Mouse (Mus musculus) limb, embryonic 10.5 days (tissue): Measurements from ENCODE around the gene Gm13305. TPM values are rescaled to one million over a fixed set of nuclear protein-coding genes. Genes with fewer than 3 reads are reported as not detected.
"Not testable (repeated sequence)": the region's sequence is repeated elsewhere in the genome, so short reads cannot be mapped to it uniquely, and the experiment has no call there.

Experiments
- DNase-seq: peaks from one replicate; pipeline ENCODE4 v3.0.0-alpha.2; 2017; ENCODE audit warnings: low spot score
- H3K27ac ChIP-seq: fragments of 300-500 bp; sonication (generic); 2 replicates; pipeline ENCODE4 v1.5.1; 2016; ENCODE audit warnings: mild to moderate bottlenecking
- H3K27me3 ChIP-seq: fragments of 300-500 bp; sonication (generic); 2 replicates; pipeline ENCODE4 v1.6.1; 2016; ENCODE audit warnings: low read depth, mild to moderate bottlenecking; ENCODE audit not compliant: poor library complexity, severe bottlenecking
- H3K36me3 ChIP-seq: fragments of 300-500 bp; sonication (generic); 2 replicates; pipeline ENCODE4 v1.6.1; 2016; ENCODE audit warnings: mild to moderate bottlenecking, moderate library complexity
- H3K4me1 ChIP-seq: fragments of 300-500 bp; sonication (generic); 2 replicates; pipeline ENCODE4 v1.6.1; 2016
- H3K4me3 ChIP-seq: fragments of 300-500 bp; sonication (generic); 2 replicates; pipeline ENCODE4 v1.5.1; 2016; ENCODE audit warnings: mild to moderate bottlenecking, moderate library complexity
- H3K9me3 ChIP-seq: fragments of 300-500 bp; sonication (generic); replicated peaks from 2 replicates; pipeline ENCODE4 v1.6.1; 2016; ENCODE audit warnings: mild to moderate bottlenecking
- WGBS: fragments of 180-500 bp; shearing (Covaris S2); methylation state at CpG from one replicate; pipeline ENCODE4 v1.1.7; 2016; 5-methylcytosine and 5-hydroxymethylcytosine counted together
- polyA plus RNA-seq: library from polyadenylated mRNA; unstranded; fragments of >200 nt; fragmentation: Nextera tagmentation; extraction: Ambion mirVana; gene quantifications from 2 replicates; pipeline ENCODE4 v1.2.1, GENCODE M21; 2016

The Gm13305 gene
- not detected in 2 replicates for polyA plus RNA-seq

GRCm38 (mm10) chr4:42168503-42168902 is at the start of gene Gm13305:
Gm13305 (minus strand) TSS chr4:42168603.
- not testable (repeated sequence) for H3K4me1 ChIP-seq, H3K4me3 ChIP-seq, DNase-seq, H3K9me3 ChIP-seq, H3K27ac ChIP-seq, H3K27me3 ChIP-seq, H3K36me3 ChIP-seq
- WGBS: no CpG with 5 or more reads among the region's 7 CpGs

GRCm38 (mm10) chr4:42184980-42185372 is 16.6 kb upstream of the Gm13305 start:
- H3K36me3 ChIP-seq, H3K9me3 ChIP-seq, H3K27ac ChIP-seq, H3K4me1 ChIP-seq, DNase-seq, H3K27me3 ChIP-seq, H3K4me3 ChIP-seq: not testable (repeated sequence)
- WGBS: no CpG with 5 or more reads among the region's 25 CpGs

DNA sequence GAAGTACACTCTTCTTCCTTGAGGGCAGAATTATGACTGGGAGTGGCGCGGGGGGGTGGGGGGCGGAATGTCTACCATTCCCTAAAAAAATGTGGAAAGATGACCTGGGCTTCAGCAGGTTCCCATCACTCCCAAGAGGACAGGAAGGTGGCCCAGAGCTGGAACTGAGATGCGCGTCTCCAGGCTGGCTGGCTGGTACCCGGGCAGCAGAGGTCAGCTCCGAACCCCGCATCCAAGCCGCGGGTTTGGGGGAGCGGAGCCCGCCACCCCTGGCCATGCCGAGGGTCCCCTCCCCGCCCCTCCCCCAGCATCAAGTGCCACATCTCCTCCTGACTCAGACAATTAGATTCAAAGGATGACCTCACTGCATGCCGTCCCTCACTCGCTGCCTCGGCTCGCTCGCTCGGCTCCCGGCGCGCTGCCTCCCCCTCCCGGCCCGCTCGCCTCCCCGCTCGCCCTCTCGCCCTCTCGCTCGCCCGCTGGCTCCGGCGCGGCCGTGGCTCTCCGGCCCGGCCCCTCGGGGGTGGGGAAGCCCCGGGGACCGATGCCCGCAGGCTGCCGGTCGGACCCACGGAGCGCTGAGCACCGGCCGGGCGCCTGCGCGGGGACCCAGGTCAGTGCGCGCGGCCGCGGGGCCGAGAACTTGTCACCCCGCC is 16.0 kb upstream of the Gm13305 start:
- H3K4me1 ChIP-seq, H3K4me3 ChIP-seq, H3K36me3 ChIP-seq, H3K27me3 ChIP-seq, DNase-seq, H3K27ac ChIP-seq, H3K9me3 ChIP-seq: not testable (repeated sequence)
- no CpG with 5 or more reads among the region's 58 CpGs for WGBS

- DNase-seq, H3K9me3 ChIP-seq, H3K4me1 ChIP-seq, H3K27me3 ChIP-seq, H3K36me3 ChIP-seq, H3K4me3 ChIP-seq, H3K27ac ChIP-seq: not testable (repeated sequence)
- no CpG with 5 or more reads among the region's 31 CpGs for WGBS
Observed at GRCm38 (mm10) chr4:42183234-42184197, 15.1 kb upstream of the Gm13305 start.

DNA sequence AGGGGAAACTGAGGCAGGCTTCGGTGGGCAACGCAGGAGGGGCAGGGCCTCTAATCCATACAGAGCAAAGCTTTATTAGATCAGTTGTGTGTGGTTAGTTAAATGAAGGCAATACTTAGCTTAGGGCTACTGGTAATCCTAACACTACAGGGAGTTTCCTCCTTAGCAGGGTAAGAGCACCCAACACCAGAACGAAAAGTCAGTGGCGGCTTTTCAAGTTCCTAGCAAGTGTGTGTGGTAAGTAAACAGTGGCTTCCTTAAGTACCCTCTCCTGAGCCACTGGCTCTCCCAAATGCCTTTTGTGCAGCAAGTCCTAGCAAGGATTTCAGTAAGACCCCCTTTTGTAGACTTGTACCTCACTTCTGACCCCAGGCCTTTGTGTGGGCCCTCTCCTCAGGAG is 9.8 kb upstream of the Gm13305 start:
- not testable (repeated sequence) for DNase-seq, H3K9me3 ChIP-seq, H3K4me1 ChIP-seq, H3K27me3 ChIP-seq, H3K27ac ChIP-seq, H3K36me3 ChIP-seq, H3K4me3 ChIP-seq
- WGBS: no CpG with 5 or more reads among the region's 4 CpGs

GRCm38 (mm10) chr4:42153136-42153535 is 15.3 kb downstream of the Gm13305 start, which contains the start of gene Gm13306:
Gm13306 (plus strand) TSS chr4:42153436.
- DNase-seq: not testable (repeated sequence)
- no CpG with 5 or more reads among the region's 9 CpGs for WGBS

DNA sequence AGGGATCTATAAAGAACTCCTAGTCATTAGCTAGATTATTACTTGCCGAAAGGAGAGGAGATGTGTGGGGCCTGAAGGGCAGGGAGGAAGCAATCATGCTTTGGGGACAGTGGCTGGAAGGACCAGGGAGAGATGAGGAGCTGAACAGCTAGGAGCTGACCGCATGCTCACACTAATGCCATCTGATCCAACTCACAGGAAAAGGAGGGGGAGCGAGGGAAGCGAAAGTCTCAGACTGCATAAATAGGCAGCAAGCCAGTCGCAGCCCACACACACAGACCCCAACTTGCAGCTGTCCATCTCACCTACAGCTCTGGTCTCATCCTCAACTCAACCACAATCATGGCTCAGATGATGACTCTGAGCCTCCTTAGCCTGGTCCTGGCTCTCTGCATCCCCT is 53.9 kb downstream of the Gm13305 start, which contains the start of gene Gm13304:
TSS of gene Gm13304 (plus strand) at position 301 of the 400 bp plus-strand sequence.
- DNase-seq, H3K4me3 ChIP-seq, H3K36me3 ChIP-seq, H3K27me3 ChIP-seq, H3K27ac ChIP-seq, H3K9me3 ChIP-seq, H3K4me1 ChIP-seq: not testable (repeated sequence)
- no CpG with 5 or more reads among the region's 5 CpGs for WGBS

More at GRCm38 (mm10) chr4:42153136-42153535, 15.3 kb downstream of the Gm13305 start, which contains the start of gene Gm13306:
- H3K4me3 ChIP-seq, H3K27ac ChIP-seq, H3K4me1 ChIP-seq, H3K9me3 ChIP-seq, H3K36me3 ChIP-seq, H3K27me3 ChIP-seq: not testable (repeated sequence)

Other genes starting within 250 kb of the Gm13305 start
- gene Gm20878, start 227.0 kb downstream of the Gm13305 start, polyA plus RNA-seq: 1.0 and 1.1 TPM in 2 replicates
- 0.04 TPM in 1 of 2 replicates, not detected in the other for gene Fam205a4, start 202.5 kb downstream of the Gm13305 start, polyA plus RNA-seq
- gene Gm21093, start 133.9 kb downstream of the Gm13305 start, polyA plus RNA-seq: not detected in 2 replicates
- not detected in 2 replicates for gene Gm3893, start 77.4 kb downstream of the Gm13305 start, polyA plus RNA-seq
- 1.2 TPM in 1 of 2 replicates, not detected in the other for gene Gm13304, start 53.8 kb downstream of the Gm13305 start, polyA plus RNA-seq
- gene Gm13306, start 15.2 kb downstream of the Gm13305 start, polyA plus RNA-seq: not detected in 2 replicates
- not detected in 2 replicates for gene Gm10600, start 72.0 kb upstream of the Gm13305 start, polyA plus RNA-seq
- gene Ccl21b, start 87.2 kb upstream of the Gm13305 start, polyA plus RNA-seq: not detected in 2 replicates
- not detected in 2 replicates for gene Gm21953, start 125.7 kb upstream of the Gm13305 start, polyA plus RNA-seq
- gene Fam205a3, start 149.7 kb upstream of the Gm13305 start, polyA plus RNA-seq: not detected in 2 replicates